Mouse (Mus musculus) CH12.LX (cell line): ENCODE measurements around the gene Dock10. TPM values are rescaled to one million over a fixed set of nuclear protein-coding genes. Genes with fewer than 3 reads are reported as not detected.

Experiments
- DNase-seq: peaks from one replicate; pipeline ENCODE4 v3.0.0-alpha.2; 2013; ENCODE audit errors: extremely low read depth
- H3K27ac ChIP-seq: 2 replicates; pipeline ENCODE4 v1.5.1; 2012; ENCODE audit warnings: low read depth, mild to moderate bottlenecking, control low read depth, moderate library complexity; ENCODE audit not compliant: insufficient read depth
- H3K27me3 ChIP-seq: replicated peaks from 2 replicates; pipeline ENCODE3; 2012; ENCODE audit warnings: inconsistent platforms
- H3K36me3 ChIP-seq, 2 experiments: replicated peaks in 1 of 2; 2 replicates each; pipeline versions ENCODE3 to v1.6.1; 2012; ENCODE audit warnings: inconsistent platforms in 1 of 2, low read length in 1 of 2, mild to moderate bottlenecking in 1 of 2, mixed read lengths in 1 of 2, moderate library complexity in 1 of 2; ENCODE audit not compliant: control insufficient read depth in 1 of 2, insufficient read depth in 1 of 2
- H3K4me1 ChIP-seq, 2 experiments: 2 replicates each; pipeline ENCODE4 v1.6.1; 2012; ENCODE audit warnings: inconsistent platforms in 1 of 2, moderate library complexity in 1 of 2; ENCODE audit not compliant: insufficient read depth in 2 of 2, control insufficient read depth in 1 of 2
- H3K4me2 ChIP-seq: 2 replicates; pipeline ENCODE4 v1.6.1; 2012; ENCODE audit warnings: low read depth, mild to moderate bottlenecking, control low read depth; ENCODE audit not compliant: poor library complexity, insufficient read depth, severe bottlenecking
- H3K4me3 ChIP-seq, 3 experiments: fragments of 150-350 bp in 1 of 3; sonication (generic) in 1 of 3; replicated peaks in 1 of 3; 2 replicates each; pipeline versions ENCODE3 to v1.5.1; 2011 to 2012; ENCODE audit warnings: low read depth in 2 of 3, low read length in 2 of 3, mild to moderate bottlenecking in 2 of 3, moderate library complexity in 2 of 3, control low read depth in 1 of 3, improper control_type of control experiment in 1 of 3, inconsistent platforms in 1 of 3, mixed read lengths in 1 of 3; ENCODE audit not compliant: poor library complexity in 1 of 3
- H3K79me2 ChIP-seq: replicated peaks from 2 replicates; pipeline ENCODE4 v1.6.1; 2012; ENCODE audit warnings: mild to moderate bottlenecking, moderate library complexity; ENCODE audit not compliant: control insufficient read depth, poor library complexity, insufficient read depth, severe bottlenecking; ENCODE audit errors: extremely low read depth
- H3K9ac ChIP-seq: 2 replicates; pipeline ENCODE4 v1.6.1; 2012; ENCODE audit warnings: low read depth, mild to moderate bottlenecking, control low read depth, moderate library complexity; ENCODE audit not compliant: insufficient read depth
- H3K9me3 ChIP-seq: replicated peaks from 2 replicates; pipeline ENCODE3; 2012; ENCODE audit warnings: low read length, inconsistent platforms, mixed read lengths
- CHD1 ChIP-seq: IDR thresholded peaks from 2 replicates; pipeline ENCODE4 v1.6.1; 2012; ENCODE audit warnings: low read depth, low read length, improper control_type of control experiment, inconsistent platforms
- CHD2 ChIP-seq: IDR thresholded peaks from 2 replicates; pipeline ENCODE4 v1.6.1; 2011; ENCODE audit warnings: low read length, improper control_type of control experiment
- CTCF ChIP-seq, 2 experiments: IDR thresholded peaks in 1 of 2; conservative IDR thresholded peaks in 1 of 2; 2 replicates each; pipeline ENCODE4 v1.5.1; 2011 to 2012; ENCODE audit warnings: low read depth in 2 of 2, low read length in 2 of 2, improper control_type of control experiment in 1 of 2, inconsistent platforms in 1 of 2, mild to moderate bottlenecking in 1 of 2, moderate library complexity in 1 of 2
- EP300 ChIP-seq: IDR thresholded peaks from 2 replicates; pipeline ENCODE4 v1.6.1; 2011; ENCODE audit warnings: low read length, improper control_type of control experiment
- ETS1 ChIP-seq: conservative IDR thresholded peaks from 2 replicates; pipeline ENCODE4 v1.6.1; 2012; ENCODE audit warnings: low read depth, mild to moderate bottlenecking, inconsistent platforms, low read length, improper control_type of control experiment, moderate library complexity
- HCFC1 ChIP-seq: IDR thresholded peaks from 2 replicates; pipeline ENCODE4 v1.6.1; 2012; ENCODE audit warnings: low read depth, mild to moderate bottlenecking, inconsistent platforms, low read length, improper control_type of control experiment
- IRF4 ChIP-seq: IDR thresholded peaks from 2 replicates; pipeline ENCODE4 v1.6.1; 2014; ENCODE audit warnings: low read depth, mild to moderate bottlenecking, inconsistent platforms, low read length, improper control_type of control experiment
- JUN ChIP-seq: IDR thresholded peaks from 2 replicates; pipeline ENCODE4 v1.6.1; 2011; ENCODE audit warnings: low read depth, mild to moderate bottlenecking, low read length, improper control_type of control experiment, moderate library complexity; ENCODE audit not compliant: insufficient read depth
- JUND ChIP-seq: conservative IDR thresholded peaks from 2 replicates; pipeline ENCODE4 v1.6.1; 2011; ENCODE audit warnings: low read depth, low read length, improper control_type of control experiment
- MAFK ChIP-seq: IDR thresholded peaks from 2 replicates; pipeline ENCODE4 v1.6.1; 2011; ENCODE audit warnings: low read length, improper control_type of control experiment; ENCODE audit not compliant: insufficient replicate concordance
- MAX ChIP-seq: IDR thresholded peaks from 2 replicates; pipeline ENCODE4 v1.6.1; 2011; ENCODE audit warnings: low read length, improper control_type of control experiment
- MAZ ChIP-seq: IDR thresholded peaks from 2 replicates; pipeline ENCODE4 v1.6.1; 2012; ENCODE audit warnings: low read depth, mild to moderate bottlenecking, inconsistent platforms, low read length, improper control_type of control experiment, moderate library complexity
- MEF2A ChIP-seq: IDR thresholded peaks from 2 replicates; pipeline ENCODE4 v1.6.1; 2014; ENCODE audit warnings: low read depth, mild to moderate bottlenecking, inconsistent platforms, low read length, improper control_type of control experiment, borderline replicate concordance
- MXI1 ChIP-seq: IDR thresholded peaks from 2 replicates; pipeline ENCODE4 v1.6.1; 2011; ENCODE audit warnings: mild to moderate bottlenecking, low read depth, low read length, improper control_type of control experiment
- NELFE ChIP-seq: IDR thresholded peaks from 2 replicates; pipeline ENCODE4 v1.6.1; 2011; ENCODE audit warnings: low read depth, low read length, improper control_type of control experiment
- NRF1 ChIP-seq: IDR thresholded peaks from 2 replicates; pipeline ENCODE4 v1.6.1; 2014; ENCODE audit warnings: low read depth, mild to moderate bottlenecking, inconsistent platforms, low read length, improper control_type of control experiment, moderate library complexity
- POLR2A ChIP-seq: IDR thresholded peaks from 2 replicates; pipeline ENCODE4 v1.6.1; 2011; ENCODE audit warnings: low read depth, mild to moderate bottlenecking, improper control_type of control experiment, low read length
- SIN3A ChIP-seq: IDR thresholded peaks from 2 replicates; pipeline ENCODE4 v1.6.1; 2012; ENCODE audit warnings: low read length, improper control_type of control experiment, inconsistent platforms
- SMC3 ChIP-seq: IDR thresholded peaks from 2 replicates; pipeline ENCODE4 v1.6.1; 2011; ENCODE audit warnings: low read depth, low read length, improper control_type of control experiment
- TBP ChIP-seq: conservative IDR thresholded peaks from 2 replicates; pipeline ENCODE4 v1.6.1; 2011; ENCODE audit warnings: low read depth, low read length, improper control_type of control experiment
- TCF12 ChIP-seq: IDR thresholded peaks from 2 replicates; pipeline ENCODE4 v1.6.1; 2014; ENCODE audit warnings: low read depth, mild to moderate bottlenecking, inconsistent platforms, low read length, improper control_type of control experiment
- UBTF ChIP-seq: IDR thresholded peaks from 2 replicates; pipeline ENCODE4 v1.6.1; 2012; ENCODE audit warnings: low read depth, mild to moderate bottlenecking, inconsistent platforms, low read length, improper control_type of control experiment, moderate library complexity
- USF1 ChIP-seq: IDR thresholded peaks from 2 replicates; pipeline ENCODE4 v1.6.1; 2014; ENCODE audit warnings: low read depth, mild to moderate bottlenecking, inconsistent platforms, low read length, improper control_type of control experiment
- ZC3H11A ChIP-seq: IDR thresholded peaks from 2 replicates; pipeline ENCODE4 v1.6.1; 2012; ENCODE audit warnings: low read depth, mild to moderate bottlenecking, inconsistent platforms, low read length, improper control_type of control experiment
- ZKSCAN1 ChIP-seq: IDR thresholded peaks from 2 replicates; pipeline ENCODE4 v1.6.1; 2012; ENCODE audit warnings: low read depth, inconsistent platforms, low read length, improper control_type of control experiment, borderline replicate concordance
- ZNF384 ChIP-seq: IDR thresholded peaks from 2 replicates; pipeline ENCODE4 v1.6.1; 2012; ENCODE audit warnings: low read depth, low read length, improper control_type of control experiment, inconsistent platforms
- dilution Hi-C: fragments of 300-500 bp; cut with MboI; formaldehyde crosslinking; loops from 2 replicates; pipeline ENCODE4 v1.14.3; 2020; ENCODE audit warnings: low sequenced_read_pairs; ENCODE audit not compliant: extremely low pct_unique_long_range_greater_than_20kb, extremely low pct_ligation_motif_present
- in situ Hi-C: fragments of 300-500 bp; cut with MboI; formaldehyde crosslinking; loops from 3 replicates; pipeline ENCODE4 v1.14.3; 2019; ENCODE audit warnings: low sequenced_read_pairs, low pct_ligation_motif_present, low pct_unique_long_range_greater_than_20kb, mixed read lengths
- polyA plus RNA-seq: library from polyadenylated mRNA; unstranded; fragments of >175 nt; gene quantifications from 2 replicates; pipeline ENCODE4 v1.2.1, GENCODE M21; 2012; ENCODE audit warnings: low read depth; ENCODE audit not compliant: insufficient read length
- total RNA-seq, 2 experiments: library from RNA; depleted of rRNA; stranded (reverse); fragments of 300-350 nt in 1 of 2; fragments of >200 nt in 1 of 2; gene quantifications; 2 replicates each; pipeline ENCODE4 v1.2.3; 2012 to 2014

Dock10 gene
- total and polyA plus RNA-seq, 3 experiments: 44.7 to 77.2 (median 62.2) TPM

- Histone ChIP-seq H3K4me1 (peaks cover 22 to 71% of the 10 kb centered on the region in 2 experiments), H3K9me3 (no peaks in the 10 kb centered on the region), H3K4me2 (peak overlapping the region; percentile 78), H3K79me2 (peaks cover 46% of the 10 kb centered on the region), H3K27ac (peak overlapping the region; percentile 85), H3K4me3 (no peak overlapping the region), H3K9ac (peak overlapping the region; percentile 81; the same call in 1 of the 2 replicates), H3K27me3 (no peaks in the 10 kb centered on the region), H3K36me3 (peaks cover 5 to 28% of the 10 kb centered on the region in 2 experiments)
- DNase-seq: peak; percentile 55
- dilution Hi-C loops (no loop called here), in situ Hi-C loops (no loop called here)
- TF ChIP-seq EP300 (peak; percentile 65), ZNF384 (peak; percentile 77), IRF4 (peak; percentile 42; the same call in 1 of the 2 replicates), MAZ (no peak), MXI1 (no peak), POLR2A (no peak), CTCF (conservative IDR thresholded peaks at IDR 0.05 in 1 of 2, IDR thresholded peaks at IDR 0.05 in 1 of 2; ENCODE audit: low read depth in 2 of 2, low read length in 2 of 2) (no peak), TCF12 (no peak), SMC3 (no peak), ZC3H11A (no peak), NRF1 (no peak), JUND (peak; percentile 54; the same call in 1 of the 2 replicates), NELFE (no peak), ZKSCAN1 (no peak), TBP (0 out of 2 replicates have a peak, but pooled peaks have one; percentile 47), JUN (no peak), UBTF (no peak), MAFK (peak; percentile 19; the same call in 1 of the 2 replicates), MEF2A (no peak), CHD1 (peak; percentile 44; the same call in 1 of the 2 replicates), HCFC1 (no peak), USF1 (no peak), ETS1 (peak; percentile 64), CHD2 (0 out of 2 replicates have a peak, but pooled peaks have one; percentile 63), SIN3A (no peak), MAX (0 out of 2 replicates have a peak, but pooled peaks have one; percentile 13)
These were observed 20.4 kb downstream of the Dock10 start for GRCm38 (mm10) chr1:80737812-80738391.
